Mouse (Mus musculus) embryonic stem cell, embryonic (primary cell): ENCODE results near the gene Cpm.
"Not testable (repeated sequence)": the region's sequence is repeated elsewhere in the genome, so short reads cannot be mapped to it uniquely, and the experiment has no call there.

ENCODE experiments used
- CTCF ChIA-PET, 4 experiments: fragments of 300-600 bp in 2 of 4; fragments of 350-600 bp in 2 of 4; sonication (Branson Sonifier 250); formaldehyde crosslinking; loops; one replicate each; lab custom pipeline; 2022; ENCODE audit warnings: inconsistent platforms in 2 of 4; lab: Charles Lee
- POLR2A ChIA-PET, 4 experiments: fragments of 300-600 bp in 2 of 4; fragments of 350-600 bp in 2 of 4; sonication (Branson Sonifier 250); formaldehyde crosslinking; loops; one replicate each; lab custom pipeline; 2022; ENCODE audit warnings: antibody characterized with exemption in 4 of 4, inconsistent platforms in 1 of 4; lab: Charles Lee

Cpm gene

GRCm38 (mm10) chr10:117612621-117613584 lies 16.4 kb upstream of the Cpm start:
- ChIA-PET CTCF (interaction anchor here in 2 of 4 experiments (0.6 to 1.0 kb wide), 2 partner anchors 11 to 61 kb away, joined by 3 to 4 read pairs; no protein-coding TSS in a partner anchor), POLR2A (no interaction called here)

DNA sequence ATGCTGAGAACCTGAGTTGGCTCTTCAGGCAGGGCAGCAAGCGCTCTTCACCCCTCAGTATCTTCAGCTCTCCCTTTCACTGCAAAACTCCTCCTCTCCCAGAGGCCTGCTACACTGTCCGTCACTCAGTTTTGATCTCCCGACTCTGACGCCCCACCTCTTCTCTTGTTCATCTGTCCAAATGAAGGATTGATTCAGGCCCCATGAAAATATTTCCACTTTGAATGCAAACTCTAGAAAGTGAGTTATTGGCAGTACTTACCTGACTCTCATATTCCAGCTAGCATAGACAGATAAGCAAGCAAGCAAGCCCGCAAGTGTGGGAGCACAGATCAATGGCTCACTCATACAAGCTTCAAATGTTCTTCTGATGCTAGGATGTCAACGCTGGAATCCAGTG lies 15.3 kb upstream of the Cpm start:
- ChIA-PET POLR2A (interaction anchor here in 1 of 4 experiments (0.7 kb wide), 1 partner anchor 178 kb away, joined by 3 read pairs; no protein-coding TSS in a partner anchor), CTCF (interaction anchor here in 1 of 4 experiments (0.5 kb wide), 1 partner anchor 41 kb away, joined by 3 read pairs; no protein-coding TSS in a partner anchor)

- POLR2A ChIA-PET: interaction anchor here in 1 of 4 experiments (0.7 kb wide), 1 partner anchor 177 kb away, joined by 3 read pairs; no protein-coding TSS in a partner anchor
- CTCF ChIA-PET: interaction anchor here in 1 of 4 experiments (0.5 kb wide), 1 partner anchor 41 kb away, joined by 3 read pairs; no protein-coding TSS in a partner anchor
Measured at GRCm38 (mm10) chr10:117614387-117614786, 14.9 kb upstream of the Cpm start.

- POLR2A ChIA-PET: no interaction called here
- CTCF ChIA-PET: no interaction called here
Measured at GRCm38 (mm10) chr10:117615239-117615638, 14.1 kb upstream of the Cpm start.

GRCm38 (mm10) chr10:117615746-117616145 lies 13.6 kb upstream of the Cpm start:
- ChIA-PET POLR2A (no interaction called here), CTCF (no interaction called here)

GRCm38 (mm10) chr10:117616191-117616680 lies 13.1 kb upstream of the Cpm start:
- ChIA-PET POLR2A (no interaction called here), CTCF (no interaction called here)

DNA sequence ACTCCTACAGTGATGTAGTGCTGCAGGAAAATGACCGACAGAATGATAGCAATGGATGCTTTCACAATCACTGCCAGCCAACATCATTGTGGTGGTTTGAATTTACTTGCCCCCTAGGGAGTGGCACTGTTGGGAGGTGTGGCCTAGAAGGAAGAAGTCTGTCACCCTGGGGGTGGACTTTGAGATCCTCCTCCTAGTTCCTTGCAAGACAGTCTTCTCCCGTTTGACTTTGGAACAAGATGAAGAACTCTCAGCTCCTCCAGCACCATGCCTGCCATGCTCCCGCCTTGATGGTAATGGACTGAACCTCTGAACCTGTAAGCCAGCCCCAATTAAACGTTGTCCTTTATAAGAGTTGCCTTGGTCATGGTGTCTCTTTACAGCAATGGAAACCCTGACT lies 12.5 kb upstream of the Cpm start:
- POLR2A ChIA-PET: interaction anchor here in 1 of 4 experiments (0.6 kb wide), 1 partner anchor 23 kb away, joined by 3 read pairs; no protein-coding TSS in a partner anchor
- CTCF ChIA-PET: not testable (repeated sequence)

DNA sequence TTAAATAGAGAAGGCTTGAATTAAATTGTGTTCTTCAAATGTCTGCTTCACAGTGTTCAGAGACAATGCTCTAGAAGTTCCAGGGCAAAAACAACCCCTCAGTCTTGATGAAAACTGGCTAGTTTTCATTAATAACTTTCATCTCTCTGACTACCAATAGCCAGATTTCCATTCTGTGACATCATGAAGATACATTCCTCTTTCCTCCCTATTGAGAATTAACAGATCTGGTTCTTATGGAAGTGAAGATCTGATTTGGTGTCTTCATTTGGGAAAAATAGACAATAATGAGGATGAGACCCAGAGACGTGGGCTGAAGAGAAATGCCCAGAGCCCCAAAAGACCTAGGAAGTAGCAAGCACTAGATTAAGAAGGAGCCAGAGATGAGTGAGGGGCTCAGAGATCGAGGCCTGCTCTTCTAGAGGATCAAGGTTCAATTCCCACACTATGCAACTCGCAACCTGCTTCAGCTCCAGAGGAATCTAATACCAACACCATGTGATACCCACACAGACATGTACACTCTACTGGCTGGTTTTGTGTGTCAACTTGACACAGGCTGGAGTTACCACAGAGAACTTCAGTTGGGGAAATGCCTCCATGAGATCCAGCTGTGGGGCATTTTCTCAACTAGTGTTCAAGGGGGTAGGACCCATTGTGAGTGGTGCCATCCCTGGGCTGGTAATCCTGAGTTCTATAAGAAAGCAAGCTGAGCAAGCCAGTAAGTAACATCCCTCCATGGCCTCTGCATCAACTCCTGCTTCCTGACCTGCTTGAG lies 11.5 kb upstream of the Cpm start:
- CTCF ChIA-PET: no interaction called here
- POLR2A ChIA-PET: interaction anchor here in 1 of 4 experiments (0.6 kb wide), 1 partner anchor 410 kb away, joined by 3 read pairs; no protein-coding TSS in a partner anchor

DNA sequence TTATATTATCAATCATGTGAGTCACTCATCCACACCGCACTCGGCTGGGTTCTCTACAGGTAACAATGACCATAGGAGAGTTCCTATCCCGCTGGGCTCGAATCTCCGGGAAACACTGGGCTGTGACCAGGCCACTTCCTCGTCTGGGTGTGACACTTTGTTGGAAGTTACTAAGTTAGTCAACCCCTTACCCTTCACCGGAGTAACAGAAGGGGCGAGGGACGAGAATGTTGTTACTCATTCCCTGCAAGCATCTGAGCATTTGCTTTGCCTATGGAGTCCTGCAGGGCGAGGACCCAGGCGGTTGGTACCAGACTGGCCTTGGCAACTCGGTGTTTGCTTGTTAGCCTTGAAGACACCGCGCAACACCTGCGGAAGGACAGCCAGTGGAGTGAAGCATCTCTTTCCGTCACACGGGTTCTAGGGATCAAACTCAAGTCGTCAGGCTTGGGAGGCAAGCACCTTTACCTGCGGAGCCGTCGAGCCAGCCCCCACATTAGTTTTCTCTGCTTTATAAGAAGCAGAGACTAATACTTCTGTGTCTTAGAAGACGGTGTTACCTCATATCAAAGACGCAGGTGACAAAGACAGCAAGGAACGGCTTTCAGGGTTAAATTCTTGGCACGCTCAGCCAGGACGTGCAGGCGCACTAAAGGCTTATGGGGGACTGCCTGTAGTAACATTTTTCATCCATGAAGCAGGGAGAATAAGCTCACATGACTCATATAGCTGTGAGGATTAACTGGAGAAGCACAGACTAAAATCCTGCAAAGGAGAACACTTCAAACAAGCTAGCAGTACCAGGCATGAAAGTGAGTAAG lies 10.0 kb upstream of the Cpm start:
- ChIA-PET CTCF (no interaction called here), POLR2A (no interaction called here)

GRCm38 (mm10) chr10:117619862-117620179 lies 9.5 kb upstream of the Cpm start:
- POLR2A ChIA-PET: no interaction called here
- CTCF ChIA-PET: no interaction called here

GRCm38 (mm10) chr10:117620530-117620929 lies 8.8 kb upstream of the Cpm start:
- CTCF ChIA-PET: no interaction called here

GRCm38 (mm10) chr10:117620934-117621501 lies 8.3 kb upstream of the Cpm start:
- POLR2A ChIA-PET: interaction anchor here in 1 of 4 experiments (0.6 kb wide), 1 partner anchor 1247 kb away, joined by 3 read pairs; no protein-coding TSS in a partner anchor
- CTCF ChIA-PET: no interaction called here

More at GRCm38 (mm10) chr10:117620530-117620929, 8.8 kb upstream of the Cpm start:
- POLR2A ChIA-PET: interaction anchor here in 1 of 4 experiments (0.6 kb wide), 1 partner anchor 1248 kb away, joined by 3 read pairs; no protein-coding TSS in a partner anchor

DNA sequence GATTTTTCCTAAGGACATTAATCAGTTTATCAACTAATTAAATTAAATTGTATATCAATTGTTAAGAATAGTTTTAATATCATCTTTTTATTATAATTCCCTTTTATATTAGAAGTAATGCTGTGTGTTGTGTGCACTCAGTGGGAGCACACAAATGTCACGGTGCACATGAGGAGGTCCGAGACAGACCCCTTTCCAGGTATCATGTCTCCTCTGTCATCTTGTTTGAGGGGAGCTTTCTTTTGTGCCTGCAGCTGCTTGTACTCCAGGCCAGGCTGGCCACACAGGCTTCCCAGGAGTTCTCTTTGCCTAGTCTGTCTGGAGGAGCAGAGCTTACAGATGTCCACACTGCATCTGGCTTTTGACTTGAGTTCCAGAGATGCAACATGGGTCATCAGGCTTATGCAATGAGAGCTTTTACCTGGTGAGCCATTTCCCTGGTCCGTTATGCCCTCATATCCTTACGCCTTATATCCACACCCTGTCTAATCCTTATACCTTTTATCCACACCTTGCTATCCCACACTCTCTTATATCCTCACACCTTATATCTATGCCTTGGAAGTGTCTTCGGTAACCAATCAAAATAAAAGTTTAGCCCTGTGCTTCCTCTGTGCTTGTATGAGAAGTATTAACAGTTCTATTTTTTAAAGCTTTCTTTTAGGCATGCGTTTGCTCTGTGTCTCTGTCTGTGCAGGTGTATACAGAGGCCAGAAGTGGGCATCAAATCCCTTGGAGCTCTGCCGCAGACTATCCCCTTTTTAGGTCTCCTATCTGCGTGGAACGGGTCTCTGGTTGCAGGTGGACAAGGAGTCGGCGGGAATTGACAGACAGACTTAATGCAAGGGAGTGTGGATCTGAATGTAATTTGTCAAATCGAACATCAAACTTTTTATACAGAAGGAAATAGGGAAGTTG lies 7.4 kb upstream of the Cpm start:
- CTCF ChIA-PET: no interaction called here
- POLR2A ChIA-PET: no interaction called here

GRCm38 (mm10) chr10:117623358-117623757 lies 5.9 kb upstream of the Cpm start:
- ChIA-PET CTCF (no interaction called here), POLR2A (no interaction called here)

DNA sequence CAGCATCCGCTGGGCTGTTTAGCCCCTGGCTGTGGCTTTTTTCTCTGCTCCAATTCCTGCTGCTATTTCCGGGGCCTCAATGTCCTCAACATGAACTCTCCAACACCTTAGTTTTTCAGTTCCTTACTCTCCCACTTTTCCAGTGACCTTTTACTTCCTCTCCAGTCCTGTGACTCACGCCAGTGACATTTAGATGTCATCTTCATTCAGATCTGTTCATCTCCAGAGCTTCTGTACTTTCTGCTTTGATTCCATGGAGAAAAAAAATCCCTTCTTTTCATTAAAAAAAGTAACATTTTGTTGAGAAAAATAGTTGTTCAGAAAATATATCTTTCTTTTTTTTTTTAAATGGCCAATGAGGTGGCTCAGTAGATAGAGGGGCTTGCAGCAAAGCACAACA lies 5.1 kb upstream of the Cpm start:
- ChIA-PET POLR2A (no interaction called here), CTCF (no interaction called here)

- POLR2A ChIA-PET: no interaction called here
Measured at GRCm38 (mm10) chr10:117624655-117625497, 4.4 kb upstream of the Cpm start.

More at GRCm38 (mm10) chr10:117624655-117625497, 4.4 kb upstream of the Cpm start:
- CTCF ChIA-PET: no interaction called here
